Mouse (Mus musculus): ENCODE measurements at regions not wholly inside any gene's neighbourhood (a gene's known extent, or its start where the extent isn't known, plus 50 kb on each side); places are given as distances from the start of the nearest gene placed in this dataset.

- no peak for DNase-seq
Measured at GRCm38 (mm10) chr4:73051511-73051910, 199.1 kb upstream of the Aldoart1 start.

GRCm38 (mm10) chr4:73047804-73048203 lies 195.4 kb upstream of the Aldoart1 start:
- no peak for DNase-seq

- no peak for DNase-seq
Measured at GRCm38 (mm10) chr4:73044356-73044755, 191.9 kb upstream of the Aldoart1 start.

GRCm38 (mm10) chr4:73042672-73043071 lies 190.2 kb upstream of the Aldoart1 start:
- DNase-seq, result peak in 1 of 2 experiments; percentile 3

- no peak for DNase-seq
Measured at GRCm38 (mm10) chr4:73041486-73041885, 189.1 kb upstream of the Aldoart1 start.

GRCm38 (mm10) chr4:72997686-72998085 lies 145.3 kb upstream of the Aldoart1 start:
- DNase-seq, result no peak

- DNase-seq, result no peak
Measured at GRCm38 (mm10) chr4:72996102-72996501, 143.7 kb upstream of the Aldoart1 start.

- peak in 1 of 2 experiments; percentile 18 for DNase-seq
Measured at GRCm38 (mm10) chr4:72946369-72946981, 94.0 kb upstream of the Aldoart1 start.

- no peak for DNase-seq
Measured at GRCm38 (mm10) chr4:72923396-72923795, 71.0 kb upstream of the Aldoart1 start.

- no peak for DNase-seq
Measured at GRCm38 (mm10) chr4:72914991-72915390, 62.6 kb upstream of the Aldoart1 start.
